Mouse (Mus musculus): ENCODE data around the gene Gm20388.

The Gm20388 gene

GRCm38 (mm10) chr8:120418188-120418587, 507.5 kb downstream of the Gm20388 start:
- DNase-seq (ENCODE audit: low spot score) = no peak

GRCm38 (mm10) chr8:120419675-120420074, 509.0 kb downstream of the Gm20388 start:
- no peak for DNase-seq (ENCODE audit: low spot score)

- DNase-seq (ENCODE audit: low spot score) = no peak
These were observed 509.6 kb downstream of the Gm20388 start for GRCm38 (mm10) chr8:120420226-120420625.

- no peak for DNase-seq (ENCODE audit: low spot score)
These were observed 511.0 kb downstream of the Gm20388 start for GRCm38 (mm10) chr8:120421638-120422037.

GRCm38 (mm10) chr8:120422236-120422635, 511.6 kb downstream of the Gm20388 start:
- DNase-seq (ENCODE audit: low spot score) = no peak

GRCm38 (mm10) chr8:120423576-120423975, 512.9 kb downstream of the Gm20388 start:
- no peak for DNase-seq (ENCODE audit: low spot score)

GRCm38 (mm10) chr8:120424829-120425198, 514.2 kb downstream of the Gm20388 start:
- no peak for DNase-seq (ENCODE audit: low spot score)

GRCm38 (mm10) chr8:120425199-120425941, 514.7 kb downstream of the Gm20388 start:
- no peak for DNase-seq (ENCODE audit: low spot score)

- no peak for DNase-seq (ENCODE audit: low spot score)
These were observed 515.5 kb downstream of the Gm20388 start for GRCm38 (mm10) chr8:120426105-120426504.

- no peak for DNase-seq (ENCODE audit: low spot score)
These were observed 516.2 kb downstream of the Gm20388 start for GRCm38 (mm10) chr8:120426622-120427385.

- no peak for DNase-seq (ENCODE audit: low spot score)
These were observed 517.9 kb downstream of the Gm20388 start for GRCm38 (mm10) chr8:120428492-120428891.

GRCm38 (mm10) chr8:120429116-120429515, 518.5 kb downstream of the Gm20388 start:
- DNase-seq (ENCODE audit: low spot score) = no peak

GRCm38 (mm10) chr8:120431042-120431441, 520.4 kb downstream of the Gm20388 start:
- no peak for DNase-seq (ENCODE audit: low spot score)

- DNase-seq (ENCODE audit: low spot score) = no peak
These were observed 521.8 kb downstream of the Gm20388 start for GRCm38 (mm10) chr8:120432438-120432837.

- no peak for DNase-seq (ENCODE audit: low spot score)
These were observed 522.5 kb downstream of the Gm20388 start for GRCm38 (mm10) chr8:120433143-120433542.

GRCm38 (mm10) chr8:120433734-120434133, 523.1 kb downstream of the Gm20388 start:
- no peak for DNase-seq (ENCODE audit: low spot score)

- DNase-seq (ENCODE audit: low spot score) = no peak
These were observed 525.1 kb downstream of the Gm20388 start for GRCm38 (mm10) chr8:120435781-120436180.

GRCm38 (mm10) chr8:120436491-120437030, 525.9 kb downstream of the Gm20388 start:
- no peak for DNase-seq (ENCODE audit: low spot score)

GRCm38 (mm10) chr8:120437207-120437606, 526.6 kb downstream of the Gm20388 start:
- no peak for DNase-seq (ENCODE audit: low spot score)

GRCm38 (mm10) chr8:120437666-120438395, 527.2 kb downstream of the Gm20388 start:
- DNase-seq (ENCODE audit: low spot score) = no peak

- DNase-seq (ENCODE audit: low spot score) = no peak
These were observed 528.7 kb downstream of the Gm20388 start for GRCm38 (mm10) chr8:120439309-120439708.

- DNase-seq (ENCODE audit: low spot score) = no peak
These were observed 530.1 kb downstream of the Gm20388 start for GRCm38 (mm10) chr8:120440739-120441138.

Measured in T-cell, adult 2 months (primary cell).